Mouse (Mus musculus) kidney, postnatal 14 days (tissue): ENCODE data around the gene Rhbdl2.
A peak's percentile ranks its signal among the peaks of the same experiment; 100 is the strongest.

Experiments used
- DNase-seq: peaks from one replicate; pipeline ENCODE4 v3.0.0; 2022; ENCODE audit warnings: mixed read lengths

The Rhbdl2 gene

GRCm38 (mm10) chr4:123819093-123819610, 31.5 kb downstream of the Rhbdl2 start:
- peak; percentile 9 for DNase-seq

- no peak for DNase-seq
These were observed 54.5 kb downstream of the Rhbdl2 start for GRCm38 (mm10) chr4:123842126-123842525.

- DNase-seq: no peak
These were observed 69.2 kb downstream of the Rhbdl2 start for GRCm38 (mm10) chr4:123856888-123857287.

- DNase-seq: no peak
These were observed 70.4 kb downstream of the Rhbdl2 start for GRCm38 (mm10) chr4:123858090-123858489.

- no peak for DNase-seq
These were observed 71.7 kb downstream of the Rhbdl2 start, which contains the start of gene 4933427I04Rik for GRCm38 (mm10) chr4:123859379-123859778. TSS of gene 4933427I04Rik (plus strand) at chr4:123859679.

- no peak for DNase-seq
These were observed 72.1 kb downstream of the Rhbdl2 start for GRCm38 (mm10) chr4:123859803-123860202.

- DNase-seq: no peak
These were observed 72.9 kb downstream of the Rhbdl2 start for GRCm38 (mm10) chr4:123860621-123861020.
